Mouse (Mus musculus) right cerebral cortex, adult 2 months (tissue): ENCODE measurements around the gene Ndrg3.
"Not testable (repeated sequence)": the region's sequence is repeated elsewhere in the genome, so short reads cannot be mapped to it uniquely, and the experiment has no call there.

ENCODE experiments used
- DNase-seq, 2 experiments: peaks; one replicate each; pipeline ENCODE4 v3.0.0; 2021 to 2022; ENCODE audit warnings: low spot score in 2 of 2

Ndrg3 gene

DNA sequence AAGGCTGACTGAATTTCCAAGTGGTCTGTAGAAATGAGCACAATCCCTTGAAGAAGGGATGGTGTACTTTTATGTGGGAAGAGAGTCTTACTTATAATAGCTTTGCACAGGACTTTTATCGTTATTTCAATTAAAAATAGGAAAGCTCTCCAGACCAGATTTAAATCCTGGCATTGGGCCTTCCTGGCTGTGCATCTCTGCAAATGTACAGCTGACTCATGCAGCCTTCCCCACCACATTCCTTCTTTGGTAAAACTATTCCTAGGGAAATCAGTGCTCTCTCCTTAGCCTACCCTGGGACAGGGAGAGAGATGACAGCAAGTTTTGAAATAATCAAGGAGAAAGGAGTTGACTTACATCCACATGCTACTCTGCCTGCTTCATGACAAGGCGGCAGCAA lies 54.1 kb downstream of the Ndrg3 start:
- peak; percentile 74 for DNase-seq

DNA sequence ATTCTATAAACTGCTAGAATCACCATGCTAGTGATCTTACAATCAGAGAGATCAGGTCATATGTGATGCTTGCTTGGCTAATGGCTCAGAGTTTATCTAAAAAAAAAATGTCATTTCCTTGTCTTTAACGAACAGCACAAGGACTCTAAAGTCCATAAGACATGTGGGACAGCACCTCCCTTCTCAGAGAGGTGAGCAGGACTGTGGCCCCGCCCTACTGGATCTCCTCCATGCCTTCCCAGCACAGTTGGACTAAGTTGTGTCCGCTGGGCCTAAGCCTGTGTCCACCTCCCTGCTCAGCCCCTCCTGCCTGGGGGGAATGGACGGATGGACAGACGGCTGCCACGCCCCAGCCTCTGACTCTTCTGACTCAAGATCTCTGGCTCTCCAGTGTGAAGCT lies 56.9 kb downstream of the Ndrg3 start:
- no peak for DNase-seq

DNA sequence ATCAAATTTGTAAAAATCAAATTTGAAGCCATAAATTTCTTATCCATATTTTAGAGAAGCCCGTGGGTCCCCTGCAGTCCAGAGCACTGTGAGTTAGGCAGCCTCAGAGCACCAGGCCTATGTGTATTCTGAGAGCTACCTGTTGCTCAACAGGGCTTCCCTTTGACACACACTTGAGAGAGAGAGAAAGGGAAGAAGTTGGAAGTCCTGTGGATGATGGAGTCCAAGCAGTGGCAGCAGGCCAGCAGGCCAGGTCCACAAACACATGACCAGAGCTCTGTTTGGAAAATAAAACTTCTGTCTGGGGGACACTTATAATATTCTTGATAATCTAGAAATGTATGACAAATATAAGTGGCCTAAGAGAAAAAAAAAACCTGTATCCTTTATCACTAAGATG lies 58.4 kb downstream of the Ndrg3 start:
- DNase-seq, result no peak

DNA sequence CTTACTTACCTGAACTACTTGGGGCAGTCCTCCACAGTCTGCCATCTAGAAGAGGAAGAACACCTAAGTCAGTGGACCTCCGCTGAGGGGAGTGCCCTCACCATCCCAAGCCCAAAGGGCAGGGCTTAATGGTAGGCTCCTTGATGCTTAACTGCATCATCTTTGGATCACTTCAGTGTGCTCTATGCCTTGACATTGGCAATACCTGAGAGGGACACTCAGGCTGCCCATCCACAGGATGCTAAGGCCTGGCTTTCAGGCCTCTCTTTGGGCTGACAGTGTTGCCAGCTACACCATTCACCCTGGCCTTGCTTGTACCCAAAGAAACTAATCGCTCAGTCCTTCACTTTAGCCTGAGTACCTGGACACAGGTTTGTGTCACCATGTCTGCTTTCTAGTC lies 60.4 kb downstream of the Ndrg3 start:
- DNase-seq, result no peak

DNA sequence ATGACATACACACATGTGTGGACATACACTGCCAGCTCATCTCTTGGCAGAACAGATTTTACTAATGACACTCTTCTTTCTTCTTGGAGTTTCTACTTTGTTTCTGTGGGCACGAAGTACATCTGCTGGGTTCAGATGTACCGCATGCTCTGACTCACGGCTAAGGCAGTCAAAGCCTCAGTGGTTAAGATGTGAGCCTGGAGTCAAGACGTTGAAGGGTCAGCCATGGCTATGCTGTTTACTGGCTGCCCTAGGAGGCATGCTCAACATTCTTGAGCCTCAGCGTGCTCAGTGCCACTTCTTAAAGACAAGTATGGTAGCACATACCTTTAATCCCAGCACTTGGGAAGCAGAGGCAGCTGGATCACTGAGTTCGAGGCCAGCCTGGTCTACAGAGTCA lies 61.3 kb downstream of the Ndrg3 start:
- DNase-seq, result no peak

DNA sequence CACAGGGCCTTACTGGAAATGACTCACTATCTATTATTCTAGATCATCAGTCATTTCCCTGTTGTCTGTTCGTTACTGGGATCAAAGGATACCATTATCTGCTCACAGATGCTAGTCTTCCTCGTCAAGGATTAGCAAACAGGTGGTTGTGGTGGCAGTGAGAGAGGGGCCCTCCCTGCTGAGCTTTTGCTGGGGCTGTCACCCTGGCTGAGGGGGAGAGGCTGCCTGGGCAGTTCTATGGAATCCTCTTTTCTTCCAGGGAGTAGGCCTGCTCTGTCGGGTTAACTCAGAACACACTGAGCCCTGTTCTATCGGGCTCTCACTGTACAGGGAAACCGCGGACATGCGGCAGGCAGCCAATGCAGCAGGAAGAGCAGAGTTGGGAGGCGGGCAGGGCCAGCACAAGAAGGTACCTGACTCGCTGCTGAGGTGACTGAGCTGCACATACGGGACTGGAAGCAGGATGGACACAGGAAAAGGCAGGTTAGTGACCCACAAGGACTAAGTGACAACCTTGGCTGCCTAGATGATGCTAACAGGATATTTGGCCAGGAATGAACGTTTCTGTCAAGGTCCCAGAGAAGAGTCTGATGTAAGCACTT lies 62.2 kb downstream of the Ndrg3 start:
- no peak for DNase-seq

DNA sequence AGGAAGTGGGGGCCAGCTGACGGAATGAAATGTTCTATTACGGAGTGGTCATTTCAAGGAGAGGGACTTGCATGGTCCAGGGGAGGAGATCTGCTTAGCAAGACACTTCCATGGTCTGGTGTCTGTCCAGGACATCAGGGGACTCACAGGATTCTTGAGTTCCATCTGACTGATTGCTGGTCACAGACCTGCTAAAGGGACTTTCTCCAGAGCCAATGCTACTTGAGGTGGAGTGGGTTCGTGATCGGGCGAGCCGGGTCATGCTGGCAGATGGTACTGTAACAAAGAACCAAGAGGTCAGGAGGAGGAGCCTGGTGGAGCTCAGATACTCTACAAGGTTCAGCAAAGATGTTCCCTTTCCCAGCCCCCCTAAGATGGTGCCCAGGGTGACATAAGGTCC lies 63.2 kb downstream of the Ndrg3 start:
- DNase-seq, result no peak

DNA sequence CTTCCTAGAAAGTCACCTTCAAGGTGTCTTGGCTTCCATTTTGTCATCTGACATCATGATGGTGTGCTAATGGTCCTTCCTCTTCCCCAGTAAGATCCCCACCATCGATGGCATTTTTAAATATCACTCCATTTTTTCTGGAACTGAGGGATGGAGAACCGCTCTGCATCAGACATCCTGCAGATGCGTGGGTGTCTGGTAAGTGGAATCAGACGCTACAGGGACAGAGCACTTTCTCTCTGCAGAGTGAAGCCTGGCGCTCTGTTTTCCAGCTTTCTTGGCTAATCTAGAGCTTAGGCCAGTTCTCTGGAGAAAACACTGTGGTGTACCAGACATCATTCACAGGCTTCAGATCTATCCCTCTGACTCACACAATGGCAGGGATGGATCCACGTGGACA lies 64.2 kb downstream of the Ndrg3 start:
- DNase-seq, result peak; percentile 53 to 59

DNA sequence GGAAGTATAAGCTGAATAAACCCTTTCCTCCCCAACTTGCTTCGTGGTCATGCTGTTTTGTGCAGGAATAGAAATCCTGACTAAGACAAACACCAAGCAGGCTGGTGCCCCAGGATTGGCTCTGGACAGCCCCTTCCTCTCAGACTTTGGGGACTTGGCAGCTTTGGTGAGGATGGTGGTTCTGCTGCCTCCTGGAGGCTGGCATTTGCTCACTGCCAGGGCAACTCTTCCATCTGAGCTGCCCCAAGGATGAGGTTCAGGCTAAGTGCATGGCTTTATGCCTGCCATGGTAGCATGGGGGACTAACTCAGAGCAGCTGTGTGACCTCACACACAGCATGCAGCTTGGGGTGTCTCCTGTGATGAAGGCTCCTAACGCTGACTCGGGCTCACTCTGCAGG lies 66.2 kb downstream of the Ndrg3 start:
- DNase-seq, result not testable (repeated sequence)

DNA sequence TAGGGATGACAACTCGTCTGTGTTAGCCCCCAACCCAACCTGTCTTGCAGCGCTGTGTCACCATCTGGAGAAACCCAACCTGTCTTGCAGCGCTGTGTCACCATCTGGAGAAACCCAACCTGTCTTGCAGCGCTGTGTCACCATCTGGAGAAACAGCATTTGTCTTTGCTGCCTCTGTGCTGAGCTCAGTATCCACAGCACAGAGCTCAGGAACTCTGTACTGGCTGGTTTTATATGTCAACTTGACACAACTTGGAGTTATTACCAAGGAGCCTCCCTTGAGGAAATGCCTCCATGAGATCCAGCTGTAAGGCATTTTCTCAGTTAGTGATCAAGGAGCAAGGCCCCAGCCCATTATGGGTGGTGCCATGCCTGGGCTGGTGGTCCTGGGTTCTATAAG lies 66.8 kb downstream of the Ndrg3 start:
- DNase-seq, result not testable (repeated sequence)

DNA sequence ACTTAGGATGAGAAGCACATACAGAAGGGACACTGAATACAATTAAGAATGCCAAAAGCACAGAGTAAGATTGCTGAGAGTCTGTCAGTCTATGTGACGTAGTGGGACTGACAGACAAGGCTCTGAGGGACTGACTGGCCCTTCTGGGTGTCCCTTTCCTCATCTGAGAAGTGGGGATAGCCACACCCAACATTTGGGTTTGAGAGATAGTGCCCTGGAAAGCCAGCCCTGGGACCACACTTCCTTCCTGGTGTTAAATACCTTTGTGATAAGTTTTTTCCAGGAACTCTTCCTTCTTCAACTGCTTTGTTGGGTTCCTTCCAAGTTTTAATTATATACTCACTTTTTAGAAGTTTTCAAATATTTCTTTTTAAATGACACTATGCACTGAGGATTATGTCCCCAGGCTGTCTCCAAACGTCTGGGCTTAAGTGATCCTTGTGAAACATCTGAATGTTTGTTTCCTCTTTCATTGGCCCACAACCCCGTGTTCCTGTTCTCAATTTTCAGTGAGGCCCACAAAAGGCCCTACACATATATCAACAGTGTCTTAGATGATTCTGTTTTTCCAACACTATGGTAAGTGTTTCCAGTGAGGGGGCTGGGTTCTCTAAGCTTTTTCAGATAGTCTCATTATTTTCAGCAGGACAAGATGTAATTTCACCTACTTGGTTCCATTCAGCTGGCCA lies 67.5 kb downstream of the Ndrg3 start:
- no peak for DNase-seq

DNA sequence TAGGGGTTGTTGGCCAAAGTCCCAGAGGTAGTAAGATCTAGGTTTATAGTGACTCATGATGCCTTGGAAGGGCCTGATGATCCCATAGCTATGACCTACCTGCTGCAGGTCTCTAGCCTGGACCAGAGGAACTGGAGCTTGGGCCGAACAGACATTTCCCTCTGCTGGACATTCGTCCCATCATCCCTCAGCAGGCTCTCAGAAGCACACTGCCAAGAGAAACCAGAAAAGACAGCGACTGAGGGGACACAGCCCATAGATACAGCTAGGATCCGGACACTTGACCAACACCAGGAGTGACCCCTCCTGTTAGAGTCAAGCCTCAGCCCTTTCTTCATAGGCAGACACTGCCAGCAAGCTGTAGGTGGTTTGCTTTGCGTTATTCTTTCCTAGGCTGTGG lies 68.8 kb downstream of the Ndrg3 start:
- DNase-seq, result no peak

DNA sequence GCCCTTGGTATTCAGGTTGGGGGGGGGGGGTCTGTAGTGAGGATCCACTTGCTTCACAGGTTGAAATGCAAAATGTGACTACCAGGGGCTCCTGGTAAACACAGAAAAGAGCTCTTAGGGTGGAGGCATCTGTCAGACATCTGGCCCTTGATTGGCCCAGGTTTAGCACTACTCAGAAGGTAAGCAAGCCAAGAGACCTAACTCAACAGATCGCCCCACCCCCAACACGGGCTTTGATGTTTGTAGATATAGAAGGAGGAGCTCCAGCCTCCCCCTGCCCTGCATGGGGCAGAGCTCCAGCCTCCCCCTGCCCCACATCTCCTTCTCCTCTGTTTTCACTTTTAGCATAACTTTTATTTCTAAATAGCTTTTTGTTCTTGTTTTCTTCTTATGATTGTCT lies 72.1 kb downstream of the Ndrg3 start:
- DNase-seq, result no peak

DNA sequence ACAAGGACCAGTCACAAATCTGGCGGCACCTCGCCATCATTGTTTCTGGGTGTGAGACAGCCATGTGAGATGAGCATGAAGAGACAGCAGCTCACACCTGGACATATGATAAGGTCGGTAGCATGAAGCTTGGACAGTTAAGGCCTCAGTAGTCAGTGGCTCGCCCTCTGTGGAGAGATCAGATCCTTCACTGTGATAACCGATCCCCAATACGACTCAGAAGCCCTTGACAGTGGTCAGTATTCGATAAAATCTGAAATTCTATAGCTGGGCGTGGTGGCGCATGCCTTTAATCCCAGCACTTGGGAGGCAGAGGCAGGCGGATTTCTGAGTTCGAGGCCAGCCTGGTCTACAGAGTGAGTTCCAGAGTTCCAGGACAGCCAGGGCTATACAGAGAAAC lies 72.7 kb downstream of the Ndrg3 start:
- not testable (repeated sequence) for DNase-seq

DNA sequence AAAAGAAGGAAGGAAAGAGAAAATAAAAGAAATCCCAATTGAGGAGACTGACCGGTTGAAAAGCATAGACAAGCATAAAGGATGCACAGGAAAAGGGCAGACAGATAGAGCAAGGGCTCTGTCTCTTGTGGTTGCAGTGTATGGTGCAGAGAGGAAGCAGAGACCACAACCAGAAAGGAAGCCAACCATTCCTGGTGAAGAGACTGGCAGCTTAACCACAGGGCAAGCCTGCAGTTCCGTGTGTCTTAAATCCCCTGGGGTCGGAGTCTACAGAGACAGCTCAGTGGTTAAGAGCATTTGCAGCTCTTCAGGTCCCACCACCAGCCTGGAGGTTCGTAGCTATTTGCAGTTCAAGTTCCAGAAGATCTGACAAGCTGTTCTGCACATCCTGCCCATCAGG lies 73.3 kb downstream of the Ndrg3 start:
- DNase-seq, result no peak

DNA sequence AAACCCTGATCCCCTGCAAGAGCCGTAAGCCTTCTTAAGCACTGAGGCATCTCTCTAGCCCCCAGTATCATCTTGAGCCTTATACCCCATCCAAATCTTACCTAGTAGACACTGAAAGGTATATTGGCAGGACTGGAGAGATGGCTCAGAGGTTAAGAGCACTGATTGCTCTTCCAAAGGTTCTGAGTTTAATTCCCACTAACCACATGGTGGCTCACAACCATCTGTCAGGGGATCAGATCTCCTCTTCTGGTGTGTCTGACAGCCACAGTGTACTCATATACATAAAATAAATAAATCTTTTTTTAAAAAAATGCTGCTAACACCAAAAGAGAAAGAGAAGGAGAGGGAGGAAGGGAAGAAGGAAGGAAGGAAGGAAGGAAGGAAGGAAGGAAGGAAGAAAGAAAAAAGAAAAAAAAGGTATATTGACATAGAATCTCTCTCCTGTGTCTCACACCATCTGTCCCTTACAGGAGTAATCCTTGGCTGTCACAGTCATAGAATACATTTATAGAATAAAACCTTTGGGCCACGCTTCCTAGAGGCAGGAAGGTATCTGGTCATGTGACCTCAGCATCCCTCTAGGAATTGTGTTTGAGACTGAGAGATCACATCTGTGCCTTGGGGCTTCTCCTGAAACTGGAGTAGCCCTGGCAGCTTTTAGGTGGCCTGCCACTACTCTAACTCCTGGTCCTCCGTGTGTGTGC lies 75.3 kb downstream of the Ndrg3 start:
- no peak for DNase-seq

DNA sequence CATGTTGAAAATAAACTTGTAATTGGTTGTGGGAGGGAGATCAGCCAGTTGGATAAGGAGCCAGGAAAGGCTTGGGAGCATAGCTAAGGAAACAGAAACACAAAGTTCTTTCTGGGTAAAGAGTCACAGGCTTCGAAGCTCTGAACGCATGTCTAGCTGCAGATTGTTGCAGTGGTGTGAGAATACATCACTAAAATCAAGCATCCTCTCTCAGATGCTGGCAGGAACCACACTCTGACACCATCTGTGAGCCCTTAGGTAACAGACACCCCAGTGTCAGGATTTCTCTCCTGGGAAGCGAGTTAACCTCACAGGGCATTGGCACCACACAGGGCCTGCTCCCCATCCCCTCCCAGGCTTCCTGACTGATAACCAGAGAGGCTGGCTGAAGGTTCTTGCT lies 76.3 kb downstream of the Ndrg3 start:
- DNase-seq, result no peak

DNA sequence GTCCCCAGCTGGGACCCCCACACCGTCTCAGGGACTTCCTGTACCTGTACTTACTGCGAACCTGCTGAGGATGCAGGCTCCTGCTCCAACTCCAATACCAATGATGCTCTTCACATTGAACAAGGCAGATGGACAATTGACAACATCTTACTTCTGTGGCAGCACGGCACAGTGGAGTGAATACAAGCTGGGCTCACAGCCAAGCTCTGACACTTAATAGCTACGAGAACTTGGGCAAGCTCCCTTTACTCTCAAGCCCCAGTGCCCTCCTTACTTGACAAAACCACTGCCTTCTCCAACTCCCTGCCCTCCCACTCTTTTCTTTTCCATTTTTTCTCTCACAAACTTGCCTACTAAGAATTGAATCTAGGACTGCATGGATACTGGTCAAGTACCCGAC lies 78.7 kb downstream of the Ndrg3 start:
- DNase-seq, result no peak

DNA sequence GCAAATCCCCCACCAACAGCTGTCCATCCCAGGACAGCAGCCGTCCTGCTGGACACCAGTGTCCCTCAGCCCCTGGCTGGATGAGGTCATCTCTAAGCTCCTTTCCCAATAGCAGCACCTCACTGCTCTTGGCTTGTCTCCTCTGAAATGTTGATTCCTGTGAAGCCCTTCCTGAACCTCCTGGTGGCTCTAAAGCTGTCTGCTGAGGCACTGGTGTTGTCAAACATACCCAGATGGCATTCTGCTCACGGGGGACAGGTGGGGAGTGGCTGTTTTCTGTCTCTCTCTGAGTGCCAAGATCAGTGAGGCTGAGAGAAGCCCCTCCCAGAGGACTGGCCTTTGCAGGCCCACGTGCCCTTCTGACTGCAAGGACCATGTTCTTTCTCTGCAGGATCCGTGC lies 85.9 kb downstream of the Ndrg3 start:
- not testable (repeated sequence) for DNase-seq

DNA sequence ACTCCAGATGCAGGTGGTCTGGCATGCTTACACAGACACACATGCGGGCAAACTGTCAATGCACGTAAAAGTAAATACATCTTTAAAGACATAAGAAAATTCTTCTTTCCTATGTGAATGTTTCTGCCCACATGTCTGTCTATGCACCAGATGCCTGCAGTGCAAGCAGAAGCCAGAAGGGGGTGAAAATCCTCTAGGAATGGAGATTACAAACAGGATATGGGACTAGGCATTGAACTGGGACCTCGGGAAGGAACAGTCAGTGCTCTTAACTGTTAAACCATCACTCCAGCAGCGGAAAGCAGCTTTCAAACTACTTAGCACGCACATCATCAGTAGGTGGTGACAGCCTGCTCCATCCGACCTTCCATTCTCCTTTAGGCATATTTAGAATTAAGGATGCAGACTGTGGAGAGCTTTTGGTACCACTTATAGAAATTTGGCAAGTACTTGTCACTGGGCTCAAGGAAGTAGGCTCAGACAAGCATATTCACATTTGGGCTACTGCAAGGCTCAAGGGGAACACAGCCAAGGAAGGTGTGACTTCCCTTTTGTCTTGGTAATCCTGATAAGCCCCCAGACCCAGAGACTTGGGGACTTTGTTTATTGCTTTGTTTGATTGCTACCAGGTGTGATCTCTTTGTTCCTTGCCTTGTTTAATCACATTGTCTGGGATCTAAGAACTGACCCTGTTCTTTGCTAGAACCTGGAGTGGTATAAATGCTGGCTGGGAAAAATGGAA lies 86.7 kb downstream of the Ndrg3 start:
- DNase-seq, result peak; percentile 82 to 85

DNA sequence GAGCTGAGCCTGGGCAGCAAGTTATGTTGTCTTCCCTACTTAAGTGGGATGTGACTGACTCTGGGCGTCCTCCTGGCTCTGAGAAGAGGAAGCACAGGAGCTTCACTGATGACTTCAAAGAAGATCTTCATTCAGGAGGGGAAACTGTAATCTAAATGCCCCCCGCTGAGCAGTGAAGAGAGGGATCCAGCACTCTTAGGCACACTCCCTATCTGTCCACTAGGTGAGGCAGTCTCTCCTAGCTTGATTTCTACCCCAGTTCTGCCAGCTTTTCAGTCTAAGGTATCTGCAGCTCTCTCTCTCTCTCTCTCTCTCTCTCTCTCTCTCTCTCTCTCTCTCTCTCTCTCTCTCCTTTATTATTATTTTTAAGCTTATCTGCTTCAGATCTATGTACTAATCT lies 88.5 kb downstream of the Ndrg3 start:
- no peak for DNase-seq

DNA sequence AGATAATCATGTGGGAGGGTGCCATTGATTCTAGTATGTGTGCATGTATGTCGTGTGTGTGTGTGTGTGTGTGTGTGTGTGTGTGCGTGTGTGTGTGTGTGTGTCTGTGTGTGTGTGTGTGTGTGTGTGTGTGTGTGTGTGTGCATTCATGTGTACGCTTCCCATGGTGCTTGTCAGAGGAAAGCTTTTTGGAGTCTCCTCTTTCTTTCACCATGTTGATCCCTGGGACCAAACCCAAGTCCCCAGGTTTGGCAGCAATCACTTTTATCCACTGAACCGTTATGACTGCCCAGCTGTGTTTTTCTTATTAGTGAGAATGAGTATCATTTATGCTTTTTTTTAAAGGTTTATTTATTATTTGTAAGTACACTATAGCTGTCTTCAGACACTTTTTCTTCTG lies 89.4 kb downstream of the Ndrg3 start:
- DNase-seq, result not testable (repeated sequence)

DNA sequence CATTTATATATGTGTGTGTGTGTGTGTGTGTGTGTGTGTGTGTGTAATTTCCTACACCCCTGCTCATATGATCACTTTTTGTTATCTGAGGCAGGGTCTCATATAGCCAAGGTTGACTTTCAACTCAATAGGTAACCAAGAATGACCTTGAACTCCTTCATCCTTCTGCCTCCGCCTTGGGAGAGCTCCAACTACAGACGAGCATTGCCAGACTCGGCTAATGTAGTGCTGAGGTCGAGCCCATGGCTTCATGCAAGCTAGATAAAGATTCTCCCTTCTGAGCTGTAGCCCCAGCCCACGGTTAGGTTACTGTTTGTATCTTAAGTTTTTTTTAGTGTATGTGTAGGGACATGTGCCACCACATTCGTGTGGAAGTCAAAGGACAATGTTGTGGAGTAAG lies 90.0 kb downstream of the Ndrg3 start:
- DNase-seq, result no peak
